Mouse (Mus musculus): ENCODE measurements around the gene Sys1.

GRCm38 (mm10) chr2:164453047-164453757 lies 3.6 kb upstream of the Sys1 start:
- TF ChIP-seq CTCF (IDR thresholded peaks at IDR 0.05; ENCODE audit: low read depth) (no peak), EP300 (IDR thresholded peaks at IDR 0.05; ENCODE audit: low read depth) (no peak)
